Mouse (Mus musculus) CD8-positive naive resting alpha-beta T cell, adult 57 days (primary cell): ENCODE data around the gene Odf3l2. TPM values are rescaled to one million over a fixed set of nuclear protein-coding genes. Genes with fewer than 3 reads are reported as not detected.

Experiments used
- total RNA-seq: library from RNA; stranded (reverse); gene quantifications from one replicate; pipeline ENCODE4 v1.2.4, GENCODE M21; 2023

The Odf3l2 gene
- total RNA-seq = not detected

GRCm38 (mm10) chr10:79645711-79646110 is at the start of gene Odf3l2:
Odf3l2 (minus strand) TSS chr10:79645738.

GRCm38 (mm10) chr10:79688720-79689119 is 43.2 kb upstream of the Odf3l2 start, which contains the start of gene Gzmm:
Gzmm (plus strand) TSS chr10:79689020.

GRCm38 (mm10) chr10:79681591-79682245 is 36.2 kb upstream of the Odf3l2 start, which contains the start of gene Cdc34:
Cdc34 (plus strand) TSS chr10:79682195.

GRCm38 (mm10) chr10:79668771-79669575 is 23.4 kb upstream of the Odf3l2 start, which contains the start of gene Tpgs1:
Tpgs1 (plus strand) TSS chr10:79669369.

GRCm38 (mm10) chr10:79664131-79664665 is 18.7 kb upstream of the Odf3l2 start, which contains the start of gene Madcam1:
Madcam1 (plus strand) TSS chr10:79664559.

GRCm38 (mm10) chr10:79637128-79638110 is 8.1 kb downstream of the Odf3l2 start, which contains the start of gene Shc2:
Shc2 (minus strand) TSS chr10:79637918.

GRCm38 (mm10) chr10:79613578-79614304 is 31.8 kb downstream of the Odf3l2 start, which contains the start of gene C2cd4c:
C2cd4c (minus strand) TSS chr10:79614025.

Other genes with a start within 250 kb of the Odf3l2 start
- not detected for gene Vmn2r83, start 177.0 kb downstream of the Odf3l2 start, total RNA-seq
- gene Plpp2, start 111.9 kb downstream of the Odf3l2 start, total RNA-seq = 1.7 TPM
- 47.6 TPM for gene Mier2, start 90.5 kb downstream of the Odf3l2 start, total RNA-seq
- gene Theg, start 58.4 kb downstream of the Odf3l2 start, total RNA-seq = not detected
- gene C2cd4c, start 31.7 kb downstream of the Odf3l2 start, total RNA-seq = not detected
- gene Shc2, start 7.8 kb downstream of the Odf3l2 start, total RNA-seq = not detected
- gene Madcam1, start 18.8 kb upstream of the Odf3l2 start, total RNA-seq = not detected
- 16.9 TPM for gene Tpgs1, start 23.6 kb upstream of the Odf3l2 start, total RNA-seq
- gene Cdc34, start 36.5 kb upstream of the Odf3l2 start, total RNA-seq = 74.7 TPM
- 3.1 TPM for gene Gzmm, start 43.3 kb upstream of the Odf3l2 start, total RNA-seq
- gene Bsg, start 58.8 kb upstream of the Odf3l2 start, total RNA-seq = 108 TPM
- gene Hcn2, start 70.9 kb upstream of the Odf3l2 start, total RNA-seq = not detected
- gene Polrmt, start 100.8 kb upstream of the Odf3l2 start, total RNA-seq = 71.2 TPM
- gene Fgf22, start 109.3 kb upstream of the Odf3l2 start, total RNA-seq = not detected
- 62.8 TPM for gene Rnf126, start 121.2 kb upstream of the Odf3l2 start, total RNA-seq
- gene Fstl3, start 131.5 kb upstream of the Odf3l2 start, total RNA-seq = 1.1 TPM
- gene Prss57, start 145.2 kb upstream of the Odf3l2 start, total RNA-seq = not detected
- 5.8 TPM for gene Palm, start 147.8 kb upstream of the Odf3l2 start, total RNA-seq
- gene Misp, start 175.3 kb upstream of the Odf3l2 start, total RNA-seq = not detected
- 606 TPM for gene Ptbp1, start 208.7 kb upstream of the Odf3l2 start, total RNA-seq
- not detected for gene Prtn3, start 228.7 kb upstream of the Odf3l2 start, total RNA-seq
- gene Plppr3, start 228.9 kb upstream of the Odf3l2 start, total RNA-seq = not detected
- gene Elane, start 240.5 kb upstream of the Odf3l2 start, total RNA-seq = not detected
- gene Cfd, start 245.1 kb upstream of the Odf3l2 start, total RNA-seq = not detected